17 mouse cellular contexts compared by ENCODE assay signal in genomic region chr5:66073604-66074164, GRCm38 (mm10).
DNase-seq lines count a peak whose midpoint lies in the region; ATAC-seq and TF ChIP-seq lines count a peak whose summit lies in the region.
"Had no signal": no experiment of that assay in that cellular context is flagged by ENCODE, and none has a peak within 500 bp of the region (broad histone marks: within the 10 kb centered on the region; RNA-seq: fewer than 3 reads in every experiment).

No protein-coding gene starts in this region.

- H3K4me1 ChIP-seq in liver, adult 2 months (ENCODE audit: control insufficient read depth, insufficient read depth, low read length) = peaks cover 46% of the 10 kb centered on the region
- peaks cover 46% of the 10 kb centered on the region for H3K4me1 ChIP-seq in liver, embryonic 12.5 days
- peaks cover 16% of the 10 kb centered on the region for H3K4me1 ChIP-seq in intestine, embryonic 16.5 days (ENCODE audit: control insufficient read depth, insufficient read depth, low read length)
- peaks cover 0 to 39% of the 10 kb centered on the region in 2 experiments; a peak in 2 of 4 replicates for H3K4me1 ChIP-seq in liver, embryonic 14.5 days (replicated peaks; ENCODE audit: control insufficient read depth in 2 of 2, insufficient read depth in 2 of 2, low read length in 1 of 2)
- 0 out of 2 replicates have a peak, but pooled peaks cover 4% of the 10 kb centered on the region for H3K4me1 ChIP-seq in stomach, postnatal 0 days (replicated peaks; ENCODE audit: control insufficient read depth, insufficient read depth)
- H3K4me1 ChIP-seq in forebrain, embryonic 16.5 days (replicated peaks; ENCODE audit: control insufficient read depth, insufficient read depth, low read length) = peaks cover 8% of the 10 kb centered on the region
- peaks cover 7% of the 10 kb centered on the region for H3K4me1 ChIP-seq in forebrain, embryonic 15.5 days

- peak overlapping the region; percentile 52 for H3K27ac ChIP-seq in liver, adult 2 months (replicated peaks; ENCODE audit: insufficient read depth, low read depth, low read length)
- no peak overlapping the region for H3K27ac ChIP-seq in liver, embryonic 12.5 days
- H3K27ac ChIP-seq in intestine, embryonic 16.5 days (ENCODE audit: low read length) = peak overlapping the region; percentile 96
- H3K27ac ChIP-seq in liver, embryonic 14.5 days = no peak overlapping the region
- peak overlapping the region; percentile 65 for H3K27ac ChIP-seq in stomach, postnatal 0 days (replicated peaks)
- no peak overlapping the region for H3K27ac ChIP-seq in forebrain, embryonic 16.5 days (ENCODE audit: low read length)
- no peak overlapping the region for H3K27ac ChIP-seq in forebrain, embryonic 15.5 days (replicated peaks)
- H3K27ac ChIP-seq: forebrain, embryonic 12.5 days; hindbrain, embryonic 15.5 days; neural tube, embryonic 12.5 days had no signal

- TF ChIP-seq POLR2A in liver, adult 2 months (IDR thresholded peaks at IDR 0.05; ENCODE audit: extremely low read depth, insufficient read depth, low read length) = no peak

- peaks cover 3% of the 10 kb centered on the region; the same call in 1 of the 2 replicates for H3K36me3 ChIP-seq in liver, adult 2 months (ENCODE audit: control insufficient read depth, insufficient read depth, low read length)
- no peaks in the 10 kb centered on the region for H3K36me3 ChIP-seq in liver, embryonic 12.5 days
- no peaks in the 10 kb centered on the region for H3K36me3 ChIP-seq in intestine, embryonic 16.5 days (ENCODE audit: control insufficient read depth, insufficient read depth, low read length)
- no peaks in the 10 kb centered on the region for H3K36me3 ChIP-seq in liver, embryonic 14.5 days (replicated peaks; ENCODE audit: control insufficient read depth, insufficient read depth, low read depth)
- H3K36me3 ChIP-seq in stomach, postnatal 0 days (ENCODE audit: control insufficient read depth, insufficient read depth, low read length) = no peaks in the 10 kb centered on the region
- H3K36me3 ChIP-seq in forebrain, embryonic 16.5 days (ENCODE audit: control insufficient read depth, insufficient read depth) = no peaks in the 10 kb centered on the region
- H3K36me3 ChIP-seq in forebrain, embryonic 15.5 days = no peaks in the 10 kb centered on the region
- H3K36me3 ChIP-seq: forebrain, embryonic 12.5 days; G1E; hindbrain, embryonic 15.5 days; neural tube, embryonic 12.5 days had no signal

- 27% methylated on average over 12 of the region's 12 CpGs for WGBS in liver, adult 2 months
- 69% methylated on average over 12 of the region's 12 CpGs for WGBS in liver, embryonic 12.5 days (ENCODE audit: insufficient replicate concordance)
- WGBS in intestine, embryonic 16.5 days = 60% methylated on average over 12 of the region's 12 CpGs
- WGBS in liver, embryonic 14.5 days (ENCODE audit: insufficient replicate concordance) = 63% methylated on average over 12 of the region's 12 CpGs
- WGBS in stomach, postnatal 0 days = 61% methylated on average over 12 of the region's 12 CpGs
- WGBS in forebrain, embryonic 16.5 days = 84% methylated on average over 12 of the region's 12 CpGs
- 83% methylated on average over 12 of the region's 12 CpGs for WGBS in forebrain, embryonic 15.5 days

- H3K9me3 ChIP-seq in liver, embryonic 12.5 days (replicated peaks) = no peaks in the 10 kb centered on the region
- H3K9me3 ChIP-seq in intestine, embryonic 16.5 days (ENCODE audit: control insufficient read depth, low read length) = no peaks in the 10 kb centered on the region
- H3K9me3 ChIP-seq in liver, embryonic 14.5 days (ENCODE audit: control insufficient read depth, low read length) = no peaks in the 10 kb centered on the region
- H3K9me3 ChIP-seq in stomach, postnatal 0 days (ENCODE audit: control insufficient read depth, low read length) = no peaks in the 10 kb centered on the region
- no peaks in the 10 kb centered on the region for H3K9me3 ChIP-seq in forebrain, embryonic 16.5 days (ENCODE audit: control insufficient read depth, low read length)
- no peaks in the 10 kb centered on the region for H3K9me3 ChIP-seq in forebrain, embryonic 15.5 days
- H3K9me3 ChIP-seq: forebrain, embryonic 12.5 days; hindbrain, embryonic 15.5 days; neural tube, embryonic 12.5 days had no signal

- TF ChIP-seq EP300 in liver, embryonic 14.5 days (IDR thresholded peaks at IDR 0.05; ENCODE audit: low read depth) = no peak
- no peak for TF ChIP-seq EP300 in stomach, postnatal 0 days (optimal IDR thresholded peaks at IDR 0.05)

- no peak overlapping the region for H3K4me3 ChIP-seq in liver, adult 2 months (ENCODE audit: insufficient read depth, low read depth, low read length)
- no peak overlapping the region for H3K4me3 ChIP-seq in liver, embryonic 12.5 days
- no peak overlapping the region for H3K4me3 ChIP-seq in intestine, embryonic 16.5 days (ENCODE audit: low read length)
- no peak overlapping the region for H3K4me3 ChIP-seq in liver, embryonic 14.5 days (ENCODE audit: insufficient read depth in 1 of 2, low read depth in 2 of 2, low read length in 2 of 2)
- no peak overlapping the region for H3K4me3 ChIP-seq in stomach, postnatal 0 days (ENCODE audit: low read depth, low read length)
- H3K4me3 ChIP-seq in forebrain, embryonic 16.5 days (replicated peaks; ENCODE audit: low read length) = no peak overlapping the region
- H3K4me3 ChIP-seq in forebrain, embryonic 15.5 days = no peak overlapping the region
- H3K4me3 ChIP-seq: forebrain, embryonic 12.5 days; hindbrain, embryonic 15.5 days; neural tube, embryonic 12.5 days had no signal

- no peak overlapping the region for H3K4me2 ChIP-seq in liver, embryonic 12.5 days
- no peak overlapping the region; the same call in 1 of the 2 replicates for H3K4me2 ChIP-seq in intestine, embryonic 16.5 days (ENCODE audit: low read depth, low read length)
- 0 out of 2 replicates have a peak overlapping the region, but pooled peaks have one; percentile 6 for H3K4me2 ChIP-seq in liver, embryonic 14.5 days (ENCODE audit: low read depth)
- no peak overlapping the region for H3K4me2 ChIP-seq in stomach, postnatal 0 days (replicated peaks; ENCODE audit: low read depth)
- H3K4me2 ChIP-seq in forebrain, embryonic 16.5 days (ENCODE audit: low read length) = no peak overlapping the region
- no peak overlapping the region for H3K4me2 ChIP-seq in forebrain, embryonic 15.5 days (replicated peaks)
- H3K4me2 ChIP-seq: forebrain, embryonic 12.5 days; heart, embryonic 11.5 days; hindbrain, embryonic 15.5 days; neural tube, embryonic 12.5 days had no signal

- TF ChIP-seq CTCF in liver, adult 2 months (IDR thresholded peaks at IDR 0.05; ENCODE audit: low read depth, low read length) = no peak
- TF ChIP-seq CTCF in liver, embryonic 14.5 days (IDR thresholded peaks at IDR 0.05; ENCODE audit: low read depth) = no peak
- TF ChIP-seq CTCF in stomach, postnatal 0 days (IDR thresholded peaks at IDR 0.05; ENCODE audit: low read depth) = no peak

- H3K9ac ChIP-seq in liver, adult 2 months (ENCODE audit: low read depth, low read length) = peak overlapping the region; percentile 20; the same call in 1 of the 2 replicates
- H3K9ac ChIP-seq in liver, embryonic 12.5 days = no peak overlapping the region
- 0 out of 2 replicates have a peak overlapping the region, but pooled peaks have one; percentile 6 for H3K9ac ChIP-seq in intestine, embryonic 16.5 days (ENCODE audit: low read depth, low read length)
- H3K9ac ChIP-seq in liver, embryonic 14.5 days (replicated peaks) = no peak overlapping the region
- no peak overlapping the region for H3K9ac ChIP-seq in stomach, postnatal 0 days (ENCODE audit: low read length)
- H3K9ac ChIP-seq in forebrain, embryonic 16.5 days (replicated peaks; ENCODE audit: low read depth, low read length) = no peak overlapping the region
- no peak overlapping the region for H3K9ac ChIP-seq in forebrain, embryonic 15.5 days (replicated peaks)
- H3K9ac ChIP-seq: forebrain, embryonic 12.5 days; hindbrain, embryonic 15.5 days; neural tube, embryonic 12.5 days had no signal

- peak; percentile 97 for DNase-seq in liver, adult 2 months (ENCODE audit: extremely low read depth, low read depth, low spot score)
- no peak for DNase-seq in liver, embryonic 14.5 days (ENCODE audit: low read depth in 3 of 3, low spot score in 3 of 3)
- no peak for DNase-seq in stomach, postnatal 0 days (ENCODE audit: low spot score)
- DNase-seq: cerebellum, postnatal 36 days; gastrocnemius, postnatal 36 days; heart, postnatal 14 days; layer of hippocampus, postnatal 36 days; lung, adult 18-20 months had no signal

- H3K79me2 ChIP-seq in liver, adult 2 months (ENCODE audit: control insufficient read depth, insufficient read depth, low read length) = peaks cover 27% of the 10 kb centered on the region; the same call in 1 of the 2 replicates

- no peaks in the 10 kb centered on the region for H3K27me3 ChIP-seq in liver, adult 2 months (ENCODE audit: control insufficient read depth, insufficient read depth, low read length)
- no peaks in the 10 kb centered on the region for H3K27me3 ChIP-seq in liver, embryonic 12.5 days (replicated peaks)
- no peaks in the 10 kb centered on the region for H3K27me3 ChIP-seq in intestine, embryonic 16.5 days (replicated peaks; ENCODE audit: control insufficient read depth, insufficient read depth, low read length)
- no peaks in the 10 kb centered on the region for H3K27me3 ChIP-seq in liver, embryonic 14.5 days (ENCODE audit: control insufficient read depth, insufficient read depth, low read length)
- no peaks in the 10 kb centered on the region for H3K27me3 ChIP-seq in stomach, postnatal 0 days (ENCODE audit: control insufficient read depth, insufficient read depth, low read length)
- no peaks in the 10 kb centered on the region for H3K27me3 ChIP-seq in forebrain, embryonic 16.5 days (replicated peaks; ENCODE audit: control insufficient read depth, insufficient read depth, low read length)
- no peaks in the 10 kb centered on the region for H3K27me3 ChIP-seq in forebrain, embryonic 15.5 days
- H3K27me3 ChIP-seq: hindbrain, embryonic 15.5 days; neural tube, embryonic 12.5 days had no signal

- ATAC-seq in liver, embryonic 12.5 days = no peak
- no peak for ATAC-seq in intestine, embryonic 16.5 days
- ATAC-seq in liver, embryonic 14.5 days (ENCODE audit: insufficient read depth) = no peak
- ATAC-seq in stomach, postnatal 0 days (ENCODE audit: low FRiP score, low TSS enrichment) = no peak
- ATAC-seq in forebrain, embryonic 16.5 days = no peak
- ATAC-seq in forebrain, embryonic 15.5 days (replicated peaks) = no peak

Comparison
In these comparisons a context has a peak if more than half of its experiments do, and no peak if none do; other contexts are left out.
1. H3K27ac ChIP-seq: peak in liver, adult 2 months (single experiment), intestine, embryonic 16.5 days (single experiment) and stomach, postnatal 0 days (single experiment); none in liver, embryonic 12.5 days (single experiment), liver, embryonic 14.5 days (single experiment), forebrain, embryonic 16.5 days (single experiment) and forebrain, embryonic 15.5 days (single experiment).
2. H3K9ac ChIP-seq: peak in liver, adult 2 months (single experiment) and intestine, embryonic 16.5 days (single experiment); none in liver, embryonic 12.5 days (single experiment), liver, embryonic 14.5 days (single experiment), stomach, postnatal 0 days (single experiment), forebrain, embryonic 16.5 days (single experiment) and forebrain, embryonic 15.5 days (single experiment).